In the genomic region with DNA sequence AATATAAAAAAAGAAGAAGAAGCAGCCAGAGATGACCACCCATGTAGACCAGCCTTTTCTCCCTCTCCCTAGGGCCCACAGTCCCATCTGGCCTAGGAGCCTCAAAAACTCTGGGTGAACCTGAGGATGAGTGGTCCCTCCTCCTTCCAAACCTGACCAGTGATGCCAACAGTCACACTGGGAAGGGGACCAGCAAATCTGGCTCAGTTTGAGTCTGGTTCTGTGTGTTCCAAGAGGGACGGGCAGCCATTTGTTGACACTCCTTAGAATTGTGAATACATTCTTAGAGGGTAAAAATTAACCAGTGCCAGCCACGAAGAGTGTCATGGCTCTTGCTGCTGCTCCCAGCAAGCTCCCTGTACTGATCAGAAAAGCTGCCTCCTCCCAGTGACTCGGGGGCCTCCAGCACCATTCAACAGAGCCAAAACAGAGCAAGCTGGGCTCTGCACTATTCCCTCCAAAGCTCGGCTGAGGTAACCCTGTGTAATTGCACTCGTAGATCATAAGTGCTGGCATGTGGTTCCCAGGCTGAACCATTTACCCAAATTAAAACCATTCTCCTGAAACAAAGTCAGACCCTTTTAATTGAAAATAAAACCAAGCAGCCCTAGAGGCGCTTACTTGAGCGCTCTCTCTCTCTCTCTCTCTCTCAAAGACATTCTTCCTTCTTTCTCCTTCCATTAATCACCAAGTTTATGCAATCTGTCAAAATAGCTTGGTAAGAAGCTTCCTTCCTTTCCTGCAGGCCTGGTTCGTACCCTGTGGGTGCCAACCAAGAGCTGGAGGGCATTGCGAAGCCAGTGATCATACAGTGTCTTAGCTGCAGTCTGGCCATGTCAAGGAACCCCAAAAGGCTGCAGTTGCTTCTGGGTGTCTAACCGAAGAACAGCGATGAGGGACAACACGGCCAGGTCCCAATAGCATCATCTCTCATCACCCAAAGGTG, we compare ENCODE assay signal across 10 mouse cellular contexts. TPM values are rescaled to one million over a fixed set of nuclear protein-coding genes. Genes with fewer than 3 reads are reported as not detected.
A peak's percentile ranks its signal among the peaks of the same experiment; 100 is the strongest.
DNase-seq lines count a peak whose midpoint lies in the region; ATAC-seq lines count a peak whose summit lies in the region.
"Had no signal": no experiment of that assay in that cellular context is flagged by ENCODE, and none has a peak within 500 bp of the region (broad histone marks: within the 10 kb centered on the region; RNA-seq: fewer than 3 reads in every experiment).

No protein-coding gene starts in this region.

- peak; percentile 46 for DNase-seq in kidney, adult 11 months
- no peak for DNase-seq in kidney, postnatal 10 days
- peak; percentile 61 for DNase-seq in embryo, embryonic 10.5 days (ENCODE audit: low spot score)
- no peak for DNase-seq in right cerebral cortex, postnatal 25 days
- DNase-seq in adrenal gland, postnatal 36 days: no peak
- DNase-seq in cerebellum, adult 11-12 months: no peak
- DNase-seq: lung, adult 2 months; thymus, adult 2 months had no signal

- WGBS in intestine, embryonic 15.5 days: 47% methylated on average over 12 of the region's 12 CpGs

- 0 out of 2 replicates have a peak, but pooled peaks cover 4% of the 10 kb centered on the region for H3K36me3 ChIP-seq in intestine, embryonic 15.5 days

- peaks cover 57% of the 10 kb centered on the region for H3K4me1 ChIP-seq in intestine, embryonic 15.5 days (replicated peaks)

- H3K27ac ChIP-seq in intestine, embryonic 15.5 days: peak overlapping the region; percentile 51; the same call in 1 of the 2 replicates

- peak; percentile 13; the same call in 1 of the 2 replicates for ATAC-seq in intestine, embryonic 15.5 days
- ATAC-seq in megakaryocyte, adult 5-6 weeks (ENCODE audit: poor library complexity, severe bottlenecking): peak; percentile 46

- no peak overlapping the region for H3K4me3 ChIP-seq in intestine, embryonic 15.5 days (replicated peaks)

- H3K9me3 ChIP-seq in intestine, embryonic 15.5 days: no peaks in the 10 kb centered on the region

- H3K9ac ChIP-seq in intestine, embryonic 15.5 days: no peak overlapping the region

- H3K27me3 ChIP-seq in intestine, embryonic 15.5 days (replicated peaks): no peaks in the 10 kb centered on the region

- 0 out of 2 replicates have a peak overlapping the region, but pooled peaks have one; percentile 11 for H3K4me2 ChIP-seq in intestine, embryonic 15.5 days (replicated peaks)

RNA-seq across cellular contexts. Expression of a gene that starts 7.6 kb away (rescaled TPM):
- polyA plus RNA-seq in intestine, embryonic 15.5 days (2015; fragmentation: Nextera tagmentation; extraction: Ambion mirVana): 21.1 and 22.9 TPM in 2 replicates
- 29.6 and 35.7 TPM in 2 replicates for total RNA-seq in megakaryocyte, adult 5-6 weeks (2015)
- total RNA-seq in megakaryocyte, adult 5-6 weeks (2017): 15.9 and 17.6 TPM in 2 replicates
- 10 to 100 TPM; 46.9 to 60.6 TPM for total RNA-seq in adrenal gland, postnatal 36 days (2021)

Comparison
In these comparisons a context has a peak if more than half of its experiments do, and no peak if none do; other contexts are left out.
1. DNase-seq: peak in kidney, adult 11 months (single experiment) and embryo, embryonic 10.5 days (single experiment); none in kidney, postnatal 10 days (single experiment), right cerebral cortex, postnatal 25 days (single experiment), adrenal gland, postnatal 36 days (0 of 2) and cerebellum, adult 11-12 months (single experiment).